Mouse (Mus musculus) stomach, postnatal 0 days (tissue): ENCODE results near the gene Snx29.

ENCODE experiments used
- CTCF ChIP-seq: IDR thresholded peaks from 2 replicates; pipeline ENCODE4 v1.5.1; 2016; ENCODE audit warnings: antibody characterized with exemption, low read depth, mild to moderate bottlenecking, moderate library complexity
- EP300 ChIP-seq: optimal IDR thresholded peaks from 2 replicates; pipeline ENCODE3; 2016; ENCODE audit warnings: antibody characterized with exemption

- TF ChIP-seq CTCF (no peak), EP300 (no peak)
Observed at GRCm38 (mm10) chr16:11532592-11532991, 209.9 kb downstream of the Snx29 start.
